Mouse (Mus musculus): ENCODE measurements around the gene Cldn34d. TPM values are rescaled to one million over a fixed set of nuclear protein-coding genes. Genes with fewer than 3 reads are reported as not detected.

The Cldn34d gene
- not detected in 2 replicates for polyA plus RNA-seq (2016; fragmentation: Nextera tagmentation; extraction: Ambion mirVana)

- H3K4me1 ChIP-seq, result no peaks in the 10 kb centered on the region
- H3K27me3 ChIP-seq, result no peaks in the 10 kb centered on the region
- no peaks in the 10 kb centered on the region for H3K36me3 ChIP-seq
- no peak within 1 kb of the TSS for H3K4me2 ChIP-seq (replicated peaks)
- H3K4me3 ChIP-seq, result no peak within 1 kb of the TSS
- H3K9ac ChIP-seq, result no peak within 1 kb of the TSS
- ATAC-seq (ENCODE audit: insufficient number of reproducible peaks, insufficient read depth, low FRiP score, low TSS enrichment), result no peak
- H3K27ac ChIP-seq, result no peak within 1 kb of the TSS
- 71% methylated on average over 1 of the region's 1 CpGs for WGBS
- H3K9me3 ChIP-seq, result peaks cover 4% of the 10 kb centered on the region; the same call in 1 of the 2 replicates
Measured at GRCm38 (mm10) chrX:76602824-76603223, at the start of gene Cldn34d. TSS of gene Cldn34d (minus strand) at chrX:76602924.

GRCm38 (mm10) chrX:76598459-76599206 is 4.1 kb downstream of the Cldn34d start:
- no peaks in the 10 kb centered on the region for H3K36me3 ChIP-seq
- no peaks in the 10 kb centered on the region for H3K4me1 ChIP-seq
- no peak overlapping the region for H3K4me2 ChIP-seq (replicated peaks)
- H3K4me3 ChIP-seq, result no peak overlapping the region
- H3K27ac ChIP-seq, result no peak overlapping the region
- WGBS, result 54% methylated on average over 5 of the region's 6 CpGs
- no peak overlapping the region for H3K9ac ChIP-seq
- ATAC-seq (ENCODE audit: insufficient number of reproducible peaks, insufficient read depth, low FRiP score, low TSS enrichment), result peak; percentile 100
- peaks cover 4% of the 10 kb centered on the region; the same call in 1 of the 2 replicates for H3K9me3 ChIP-seq
- H3K27me3 ChIP-seq, result no peaks in the 10 kb centered on the region

Other genes with a start within 250 kb of the Cldn34d start
- gene Cldn34b4, start 209.6 kb downstream of the Cldn34d start, polyA plus RNA-seq (2016; fragmentation: Nextera tagmentation; extraction: Ambion mirVana), result not detected in 2 replicates

Measured in embryonic facial prominence, embryonic 12.5 days (tissue).